Mouse (Mus musculus) lung, embryonic 14.5 days (tissue): Measurements from ENCODE around the gene Ssh3. TPM values are rescaled to one million over a fixed set of nuclear protein-coding genes. Genes with fewer than 3 reads are reported as not detected.

Source experiments
- ATAC-seq: fragments of 200-750 bp; cut with Nextera tagmentation; 2 replicates; pipeline ENCODE4 v1.8.0; 2017; ENCODE audit warnings: mild to moderate bottlenecking, moderate TSS enrichment, moderate library complexity; ENCODE audit not compliant: insufficient read depth
- DNase-seq: peaks from one replicate; pipeline ENCODE4 v3.0.0-alpha.2; 2015
- H3K27ac ChIP-seq: fragments of 300-500 bp; sonication (generic); 2 replicates; pipeline ENCODE4 v1.5.1; 2014; ENCODE audit warnings: low read depth, mild to moderate bottlenecking, moderate library complexity
- H3K27me3 ChIP-seq: fragments of 300-500 bp; sonication (generic); 2 replicates; pipeline ENCODE4 v1.6.1; 2014; ENCODE audit warnings: low read length, control low read depth; ENCODE audit not compliant: insufficient read depth
- H3K36me3 ChIP-seq: fragments of 300-500 bp; sonication (generic); 2 replicates; pipeline ENCODE4 v1.6.1; 2014; ENCODE audit warnings: control low read depth; ENCODE audit not compliant: insufficient read depth
- H3K4me1 ChIP-seq: fragments of 300-500 bp; sonication (generic); 2 replicates; pipeline ENCODE4 v1.6.1; 2014; ENCODE audit warnings: antibody characterized with exemption, control low read depth; ENCODE audit not compliant: insufficient read depth
- H3K4me2 ChIP-seq: fragments of 300-500 bp; sonication (generic); 2 replicates; pipeline ENCODE4 v1.6.1; 2014; ENCODE audit warnings: mild to moderate bottlenecking
- H3K4me3 ChIP-seq: fragments of 300-500 bp; sonication (generic); 2 replicates; pipeline ENCODE4 v1.5.1; 2014; ENCODE audit warnings: low read depth, low read length
- H3K9ac ChIP-seq: fragments of 300-500 bp; sonication (generic); 2 replicates; pipeline ENCODE4 v1.6.1; 2014
- H3K9me3 ChIP-seq: fragments of 300-500 bp; sonication (generic); 2 replicates; pipeline ENCODE4 v1.6.1; 2016; ENCODE audit warnings: low read depth, low read length, control low read depth
- CTCF ChIP-seq: IDR thresholded peaks from 2 replicates; pipeline ENCODE4 v1.5.1; 2016; ENCODE audit warnings: antibody characterized with exemption, low read depth
- WGBS: fragments of 180-500 bp; shearing (Covaris S2); extraction: QIAGEN DNeasy Blood & Tissue Kit; methylation state at CpG from one replicate; pipeline ENCODE4 v1.1.7; 2014; 5-methylcytosine and 5-hydroxymethylcytosine counted together
- polyA plus RNA-seq: library from polyadenylated mRNA; unstranded; fragments of >200 nt; fragmentation: Nextera tagmentation; extraction: Ambion mirVana; gene quantifications from 2 replicates; pipeline ENCODE4 v1.2.1, GENCODE M21; 2014

Gene Ssh3
- 10.6 and 11.1 TPM in 2 replicates for polyA plus RNA-seq

- H3K27me3 ChIP-seq: no peaks in the 10 kb centered on the region
- H3K9me3 ChIP-seq: no peaks in the 10 kb centered on the region
- H3K27ac ChIP-seq: no peak within 1 kb of the TSS
- 5% methylated on average over 46 of the region's 46 CpGs for WGBS
- TF ChIP-seq CTCF: no peak
- peak; percentile 82 for DNase-seq
- peak within 1 kb of the TSS; percentile 49 for H3K9ac ChIP-seq
- peak within 1 kb of the TSS; percentile 44 for H3K4me3 ChIP-seq
- H3K4me2 ChIP-seq: peak within 1 kb of the TSS; percentile 65
- peak; percentile 92 for ATAC-seq
- H3K36me3 ChIP-seq: no peaks in the 10 kb centered on the region
- H3K4me1 ChIP-seq: no peaks in the 10 kb centered on the region; the same call in 1 of the 2 replicates
These were observed at the start of gene Ssh3 for GRCm38 (mm10) chr19:4268566-4269361. Gene Ssh3, minus strand, starts transcription at chr19:4269180.

- ATAC-seq (no peak), DNase-seq (no peak)
- Histone ChIP-seq H3K36me3 (peaks cover 80% of the 10 kb centered on the region), H3K27me3 (no peaks in the 10 kb centered on the region), H3K27ac (no peak overlapping the region), H3K4me2 (no peak overlapping the region), H3K4me3 (no peak overlapping the region), H3K9me3 (no peaks in the 10 kb centered on the region), H3K9ac (no peak overlapping the region), H3K4me1 (no peaks in the 10 kb centered on the region)
- WGBS: 89% methylated on average over 3 of the region's 3 CpGs
- TF ChIP-seq CTCF: no peak
These were observed 48.2 kb upstream of the Ssh3 start for GRCm38 (mm10) chr19:4317181-4317580.

GRCm38 (mm10) chr19:4315223-4315944, 46.4 kb upstream of the Ssh3 start:
- no peak for TF ChIP-seq CTCF
- Histone ChIP-seq H3K9me3 (no peaks in the 10 kb centered on the region), H3K27me3 (no peaks in the 10 kb centered on the region), H3K4me1 (no peaks in the 10 kb centered on the region), H3K9ac (no peak overlapping the region), H3K4me3 (no peak overlapping the region), H3K36me3 (peaks cover 63% of the 10 kb centered on the region), H3K27ac (no peak overlapping the region), H3K4me2 (no peak overlapping the region)
- DNase-seq: peak; percentile 62
- ATAC-seq: peak; percentile 48; the same call in 1 of the 2 replicates
- WGBS: 54% methylated on average over 6 of the region's 6 CpGs

GRCm38 (mm10) chr19:4309776-4310185, 40.8 kb upstream of the Ssh3 start:
- no peaks in the 10 kb centered on the region for H3K9me3 ChIP-seq
- peaks cover 13% of the 10 kb centered on the region for H3K36me3 ChIP-seq
- H3K4me2 ChIP-seq: no peak overlapping the region
- H3K4me1 ChIP-seq: peaks cover 2% of the 10 kb centered on the region
- H3K27me3 ChIP-seq: no peaks in the 10 kb centered on the region
- H3K27ac ChIP-seq: no peak overlapping the region
- TF ChIP-seq CTCF: peak; percentile 84
- no peak overlapping the region for H3K4me3 ChIP-seq
- H3K9ac ChIP-seq: no peak overlapping the region
- peak; percentile 87 for DNase-seq
- ATAC-seq: peak; percentile 15; the same call in 1 of the 2 replicates

- no peaks in the 10 kb centered on the region for H3K9me3 ChIP-seq
- ATAC-seq (no peak), DNase-seq (no peak)
- WGBS: 88% methylated on average over 4 of the region's 4 CpGs
- H3K4me1 ChIP-seq: peaks cover 7% of the 10 kb centered on the region
- H3K36me3 ChIP-seq: peaks cover 9% of the 10 kb centered on the region
- no peak for TF ChIP-seq CTCF
- H3K9ac ChIP-seq: no peak overlapping the region
- H3K4me3 ChIP-seq: no peak overlapping the region
- H3K27ac ChIP-seq: no peak overlapping the region
- no peaks in the 10 kb centered on the region for H3K27me3 ChIP-seq
- H3K4me2 ChIP-seq: no peak overlapping the region
These were observed 40.3 kb upstream of the Ssh3 start for GRCm38 (mm10) chr19:4309302-4309701.

- Histone ChIP-seq H3K4me1 (peaks cover 34% of the 10 kb centered on the region), H3K27ac (peak within 1 kb of the TSS; percentile 89), H3K4me2 (peak within 1 kb of the TSS; percentile 93), H3K4me3 (peak within 1 kb of the TSS; percentile 99), H3K36me3 (0 out of 2 replicates have a peak, but pooled peaks cover 3% of the 10 kb centered on the region), H3K9ac (peak within 1 kb of the TSS; percentile 93), H3K27me3 (no peaks in the 10 kb centered on the region), H3K9me3 (no peaks in the 10 kb centered on the region)
- DNase-seq: peak; percentile 88
- WGBS: under 1% methylated on average over 22 of the region's 46 CpGs
- ATAC-seq: peak; percentile 75
- TF ChIP-seq CTCF: peak; percentile 73
These were observed 37.2 kb upstream of the Ssh3 start, which contains the start of gene Grk2 for GRCm38 (mm10) chr19:4306190-4306577. Gene Grk2, minus strand, starts transcription at chr19:4306222.
